Mouse (Mus musculus) cortical plate, adult 2 months (tissue): Measurements from ENCODE around the gene Dtd2. TPM values are rescaled to one million over a fixed set of nuclear protein-coding genes. Genes with fewer than 3 reads are reported as not detected.

ENCODE experiments used
- H3K27ac ChIP-seq: fragments of 200-500 bp; 2 replicates; pipeline ENCODE4 v1.5.1; 2012; ENCODE audit warnings: low read length, control low read depth, inconsistent platforms; ENCODE audit not compliant: insufficient read depth
- H3K4me1 ChIP-seq: fragments of 200-500 bp; 2 replicates; pipeline ENCODE4 v1.6.1; 2011; ENCODE audit warnings: low read length; ENCODE audit not compliant: control insufficient read depth, insufficient read depth
- H3K4me3 ChIP-seq: fragments of 200-500 bp; 2 replicates; pipeline ENCODE4 v1.5.1; 2011; ENCODE audit warnings: mild to moderate bottlenecking, low read length, control low read depth; ENCODE audit not compliant: insufficient read depth
- CTCF ChIP-seq: fragments of 200-500 bp; IDR thresholded peaks from 2 replicates; pipeline ENCODE4 v1.5.1; 2011; ENCODE audit warnings: mild to moderate bottlenecking, control low read depth, low read length; ENCODE audit not compliant: insufficient read depth; ENCODE audit errors: extremely low read depth
- POLR2A ChIP-seq: fragments of 200-500 bp; IDR thresholded peaks from 2 replicates; pipeline ENCODE4 v1.6.1; 2011; ENCODE audit warnings: mild to moderate bottlenecking, low read length, control low read depth; ENCODE audit not compliant: insufficient read depth; ENCODE audit errors: extremely low read depth
- polyA plus RNA-seq: library from polyadenylated mRNA; depleted of rRNA; stranded (reverse); fragments of >200 nt; gene quantifications from 2 replicates; pipeline ENCODE4 v1.2.3, GENCODE M21; 2012

The Dtd2 gene
- polyA plus RNA-seq, 1 experiment, result 12.4 TPM

DNA sequence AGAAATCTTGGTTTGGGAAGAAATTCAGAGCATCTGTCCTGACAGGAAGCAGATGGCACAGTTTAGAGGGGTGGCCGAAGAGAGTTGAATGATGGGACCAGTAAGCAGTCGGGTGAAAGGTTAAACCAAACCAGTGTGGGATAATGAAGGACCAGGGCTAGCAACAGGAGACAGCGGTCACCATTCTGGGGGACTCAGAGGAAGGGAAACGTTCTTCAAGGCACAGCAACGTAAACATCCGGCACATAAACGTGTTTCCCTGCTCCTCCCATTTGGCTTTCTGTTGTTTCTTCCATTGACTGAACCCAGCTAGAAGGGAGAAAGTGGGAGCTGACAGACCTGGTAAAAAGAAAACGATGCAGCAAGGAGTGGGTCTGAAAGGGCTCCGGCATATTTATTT is 7.0 kb upstream of the Dtd2 start:
- TF ChIP-seq CTCF (no peak), POLR2A (no peak)
- Histone ChIP-seq H3K4me1 (no peaks in the 10 kb centered on the region; the same call in 1 of the 2 replicates), H3K27ac (no peak overlapping the region), H3K4me3 (no peak overlapping the region)

DNA sequence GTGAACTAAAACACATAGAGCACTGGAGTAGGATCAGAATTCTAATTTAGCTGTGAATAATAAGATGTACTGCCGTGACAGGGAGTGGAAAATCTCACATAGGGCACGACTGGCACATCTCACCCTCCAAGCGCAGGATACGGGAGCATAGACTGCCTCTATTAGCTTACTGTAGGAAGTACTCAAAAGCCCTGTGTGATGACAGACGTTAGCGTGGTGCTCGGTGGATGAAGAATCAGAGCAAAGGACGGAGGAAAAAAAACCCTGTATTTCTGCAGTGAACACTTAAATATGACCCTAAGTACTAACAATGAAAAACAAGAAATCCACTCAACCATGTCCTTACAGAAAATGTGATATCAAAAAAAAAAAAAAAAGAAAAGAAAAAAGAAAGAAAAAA is 5.9 kb upstream of the Dtd2 start:
- Histone ChIP-seq H3K27ac (no peak overlapping the region), H3K4me3 (no peak overlapping the region), H3K4me1 (no peaks in the 10 kb centered on the region; the same call in 1 of the 2 replicates)
- TF ChIP-seq CTCF, result no peak
- TF ChIP-seq POLR2A, result no peak

DNA sequence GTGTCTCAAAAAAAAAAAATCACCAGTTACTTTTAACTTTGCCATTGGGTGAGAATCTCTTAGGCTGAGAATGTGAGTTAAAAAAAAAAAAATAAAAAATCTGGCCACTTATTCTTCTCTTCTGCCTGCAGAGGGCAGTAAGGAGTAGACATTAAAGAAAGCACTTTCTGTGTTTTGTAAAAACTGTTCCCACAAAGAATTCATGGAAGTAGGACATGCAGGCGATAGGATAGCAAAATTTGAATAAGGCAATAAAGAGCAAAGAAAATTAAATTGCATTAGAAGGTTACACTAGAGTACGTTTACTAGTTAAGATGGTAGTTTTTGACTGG is 4.3 kb upstream of the Dtd2 start:
- H3K27ac ChIP-seq, result no peak overlapping the region
- TF ChIP-seq CTCF, result no peak
- TF ChIP-seq POLR2A, result no peak
- H3K4me3 ChIP-seq, result peak overlapping the region; percentile 34
- H3K4me1 ChIP-seq, result no peaks in the 10 kb centered on the region; the same call in 1 of the 2 replicates

DNA sequence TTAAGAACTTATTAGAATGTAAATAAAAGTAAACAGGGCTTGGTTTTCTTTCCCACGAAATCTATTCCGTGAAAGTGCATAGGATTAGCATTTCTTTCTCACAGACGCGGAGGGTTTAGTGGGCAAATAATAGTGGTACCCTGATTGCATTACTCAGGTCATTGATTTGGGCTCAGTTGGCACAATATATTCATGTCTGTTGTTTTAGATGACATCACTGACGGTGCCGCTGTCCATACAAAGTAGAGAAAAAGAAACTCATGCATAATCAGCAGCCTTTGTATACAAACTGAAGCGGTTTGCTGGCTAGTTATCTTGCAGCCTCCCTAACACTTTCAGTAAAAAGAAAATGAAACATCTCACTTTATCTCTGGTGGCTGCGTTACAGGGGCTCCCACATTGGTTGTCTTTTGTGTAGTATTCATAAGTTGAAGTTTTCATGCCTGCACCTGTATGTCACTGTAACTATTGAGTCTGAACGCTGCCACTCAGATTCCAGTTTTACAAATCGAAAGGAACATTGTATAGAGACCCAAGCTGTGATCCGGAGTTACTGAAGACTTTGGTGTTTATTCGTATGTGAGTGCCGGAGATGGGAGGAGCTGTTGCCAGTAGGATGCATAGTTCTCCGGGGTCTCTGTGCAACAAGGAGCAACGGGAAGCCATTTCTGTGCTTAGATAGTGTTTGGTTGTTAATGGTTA is 3.8 kb upstream of the Dtd2 start:
- Histone ChIP-seq H3K4me1 (no peaks in the 10 kb centered on the region; the same call in 1 of the 2 replicates), H3K4me3 (peak overlapping the region; percentile 34), H3K27ac (no peak overlapping the region)
- TF ChIP-seq POLR2A, result no peak
- no peak for TF ChIP-seq CTCF

DNA sequence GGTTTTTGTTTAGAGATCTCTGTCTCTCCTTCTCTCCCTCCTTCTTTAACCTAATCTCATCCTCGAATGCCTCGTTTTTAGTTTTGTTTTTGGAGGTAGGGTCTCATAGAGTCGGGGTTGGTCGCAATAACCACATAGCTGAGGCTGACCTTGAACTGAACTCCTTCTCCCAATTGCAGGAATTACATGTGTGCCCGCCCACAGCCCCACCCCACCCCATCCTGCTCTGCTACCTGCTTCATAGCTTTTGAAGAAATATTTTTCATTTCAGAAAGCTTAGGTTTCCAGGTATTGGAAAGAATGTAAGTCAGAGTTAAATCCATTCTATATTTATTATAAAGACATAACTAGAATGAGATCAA is 313 bp upstream of the Dtd2 start:
- no peak overlapping the region for H3K27ac ChIP-seq
- TF ChIP-seq POLR2A (no peak), CTCF (no peak)
- peak overlapping the region; percentile 92 for H3K4me3 ChIP-seq

DNA sequence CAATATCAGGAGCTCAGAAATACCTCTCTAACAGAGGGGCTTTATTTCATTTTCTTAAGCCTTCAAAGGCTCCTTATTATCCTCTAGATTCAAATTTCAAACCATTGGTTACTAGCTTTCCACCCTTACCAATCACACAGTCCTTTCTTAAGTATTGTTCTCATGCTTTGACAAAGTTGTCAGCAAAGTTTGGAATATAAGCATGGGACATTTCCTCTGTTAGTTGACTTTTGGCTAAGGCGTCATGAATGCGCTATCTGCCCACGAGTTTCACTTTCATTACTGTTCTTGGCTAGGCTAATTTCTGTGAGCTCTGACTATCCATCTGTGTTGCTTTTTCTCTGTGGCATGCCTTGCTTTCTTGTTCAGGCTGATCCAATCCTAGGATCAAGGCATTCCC is 3.6 kb downstream of the Dtd2 start:
- Histone ChIP-seq H3K27ac (no peak overlapping the region), H3K4me3 (no peak overlapping the region), H3K4me1 (no peaks in the 10 kb centered on the region)
- TF ChIP-seq POLR2A (no peak), CTCF (no peak)

More for the DNA sequence above, 313 bp upstream of the Dtd2 start:
- H3K4me1 ChIP-seq, result no peaks in the 10 kb centered on the region; the same call in 1 of the 2 replicates

DNA sequence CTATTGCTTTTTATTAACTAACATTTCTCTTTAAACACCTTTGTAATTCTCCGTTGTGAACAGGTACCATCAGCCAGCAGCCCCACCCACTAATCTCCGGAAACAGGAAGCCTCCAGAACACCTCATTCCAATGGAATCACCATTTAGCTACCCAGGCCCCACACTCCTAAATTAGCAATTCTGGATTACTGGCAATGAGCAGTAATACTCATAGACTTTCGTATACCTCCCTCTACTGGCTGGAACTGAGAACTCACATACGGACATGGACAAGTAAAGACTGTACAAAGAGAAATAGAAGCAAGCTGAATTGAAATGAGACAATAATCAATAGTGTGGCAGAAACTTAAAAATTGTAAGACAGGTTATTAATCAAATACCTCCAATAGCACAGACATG is 4.8 kb downstream of the Dtd2 start:
- TF ChIP-seq CTCF (peak; percentile 26; the same call in 1 of the 2 replicates), POLR2A (no peak)
- Histone ChIP-seq H3K4me3 (no peak overlapping the region), H3K4me1 (no peaks in the 10 kb centered on the region), H3K27ac (no peak overlapping the region)

DNA sequence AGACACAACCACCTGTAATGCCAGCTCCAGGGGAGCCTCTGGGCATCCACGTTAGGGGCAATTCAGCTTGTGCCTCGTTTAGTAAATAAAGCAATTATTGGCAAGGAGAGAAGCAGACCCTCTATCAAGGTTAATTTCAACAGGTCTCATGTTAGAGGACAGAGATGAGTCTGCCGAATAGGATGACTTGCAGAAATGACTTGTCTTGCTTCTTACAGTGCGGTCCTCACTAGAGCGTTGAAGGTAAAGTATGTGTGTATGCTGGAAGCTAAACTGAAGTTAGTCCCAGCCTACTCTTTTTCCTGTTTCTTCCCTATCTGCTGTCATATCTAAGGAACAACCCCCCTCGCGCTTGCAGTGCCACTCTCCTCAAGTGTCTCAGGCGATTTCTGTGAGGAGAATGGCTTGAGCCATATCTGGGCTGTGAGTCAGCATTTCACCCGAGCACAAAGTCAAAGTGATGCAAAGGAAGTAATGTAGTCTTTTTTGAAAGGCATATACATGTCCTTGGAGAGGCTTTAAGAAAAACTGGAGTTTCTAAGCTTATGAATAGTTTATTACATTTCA is 7.9 kb downstream of the Dtd2 start:
- Histone ChIP-seq H3K4me1 (no peaks in the 10 kb centered on the region), H3K27ac (no peak overlapping the region), H3K4me3 (no peak overlapping the region)
- no peak for TF ChIP-seq CTCF
- TF ChIP-seq POLR2A, result no peak

DNA sequence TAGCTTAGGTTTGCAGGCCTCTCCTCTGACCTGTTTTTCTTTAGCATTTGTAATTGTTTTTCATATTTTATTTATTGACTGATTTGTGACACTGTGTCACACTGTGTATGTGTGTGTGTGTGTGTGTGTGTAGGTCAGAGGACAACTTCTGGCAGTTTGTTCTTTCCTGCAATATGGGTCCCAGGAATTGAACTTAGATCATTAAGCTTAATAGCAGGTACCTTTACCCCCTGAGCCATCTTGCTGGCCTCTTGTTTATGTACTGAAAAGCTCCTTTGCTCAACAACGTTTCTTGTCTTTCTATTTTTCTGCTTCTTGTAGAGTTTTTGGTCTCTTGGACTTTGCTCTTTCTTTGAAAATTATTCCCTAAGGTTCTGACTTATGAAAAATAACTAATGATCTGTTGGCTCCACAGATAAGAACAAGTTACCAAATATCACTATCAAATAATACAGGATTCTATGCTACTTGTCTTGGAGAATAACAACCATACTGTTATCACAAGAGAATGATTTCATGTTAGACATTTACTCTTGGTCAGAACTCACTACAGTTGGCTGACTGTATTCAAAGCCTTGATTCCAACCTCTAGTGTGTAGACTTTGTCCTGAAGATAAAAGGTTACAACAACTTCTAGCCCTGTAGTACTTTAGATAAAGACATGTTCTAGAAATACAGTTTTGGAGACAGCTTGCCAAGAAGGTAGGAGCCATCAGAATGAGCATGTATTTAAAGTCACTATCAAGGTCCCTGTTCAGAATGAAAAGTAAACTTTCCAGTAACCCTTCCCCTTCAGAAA is 10.4 kb downstream of the Dtd2 start:
- Histone ChIP-seq H3K27ac (no peak overlapping the region), H3K4me1 (no peaks in the 10 kb centered on the region), H3K4me3 (no peak overlapping the region)
- TF ChIP-seq CTCF (no peak), POLR2A (no peak)
